Mouse (Mus musculus) G1E (cell line): ENCODE data around the gene Serf1.

Source experiments
- CTCF ChIP-seq: IDR thresholded peaks from 2 replicates; pipeline ENCODE4 v1.5.1; 2012; ENCODE audit warnings: low read depth, low read length, inconsistent platforms, mixed read lengths
- GATA1 ChIP-seq: IDR thresholded peaks from 2 replicates; pipeline ENCODE4 v1.6.1; 2012; ENCODE audit warnings: borderline replicate concordance, low read length, inconsistent platforms, mixed read lengths
- POLR2AphosphoS5 ChIP-seq: IDR thresholded peaks from 2 replicates; pipeline ENCODE4 v1.6.1; 2012; ENCODE audit warnings: low read depth, low read length, inconsistent platforms; ENCODE audit not compliant: insufficient replicate concordance

DNA sequence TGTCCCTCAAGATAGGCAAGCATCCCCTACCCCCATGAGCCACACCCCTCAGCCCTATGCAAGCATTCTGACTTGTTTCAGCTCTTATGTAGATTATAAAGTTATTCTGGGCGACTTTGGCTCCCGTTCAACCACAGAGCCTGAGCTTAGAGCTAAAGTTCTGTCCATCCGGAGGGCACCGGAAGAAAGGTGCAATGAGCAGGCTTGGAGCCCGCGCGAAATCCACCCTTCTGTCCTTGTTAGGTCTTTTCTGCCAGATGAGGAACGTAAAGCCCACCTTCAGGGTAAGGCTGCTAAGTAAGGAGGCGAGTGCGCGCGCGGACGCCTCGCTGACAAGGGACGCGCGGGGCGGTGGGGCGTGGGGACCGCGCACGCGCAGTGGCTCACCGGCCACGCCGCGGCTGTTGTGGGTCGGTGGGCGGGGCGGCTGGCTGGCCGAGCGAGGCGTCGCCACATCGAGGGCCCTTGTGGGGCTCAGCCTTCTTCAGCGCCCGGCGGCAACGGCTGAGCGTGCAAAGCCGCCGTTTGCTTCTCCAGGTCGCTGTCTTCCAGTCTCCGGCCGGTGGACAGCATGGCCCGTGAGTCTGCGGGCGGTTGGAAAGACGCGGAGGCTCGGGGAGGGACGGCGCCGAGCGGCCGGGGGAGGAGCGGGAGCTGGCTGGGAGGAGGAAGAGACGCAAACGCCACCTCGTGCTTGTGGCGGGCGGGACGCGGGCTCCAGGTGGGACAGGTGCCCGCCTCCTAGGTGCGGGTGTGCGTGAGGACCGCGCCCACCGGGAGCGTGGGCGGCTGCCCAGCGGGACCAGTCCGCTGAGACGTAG is at the start of gene Serf1:
- TF ChIP-seq GATA1: no peak
- TF ChIP-seq CTCF: no peak
- TF ChIP-seq POLR2AphosphoS5: no peak
